Mouse (Mus musculus) cerebral cortex, adult 2 months (tissue): ENCODE data around the gene Wnt6.

Source experiments
- WGBS: fragments of 180-500 bp; shearing (Covaris S2); methylation state at CpG from one replicate; pipeline ENCODE4 v1.1.7; 2018; 5-methylcytosine and 5-hydroxymethylcytosine counted together

The Wnt6 gene

GRCm38 (mm10) chr1:74774062-74774461, 2.4 kb downstream of the Wnt6 start:
- 52% methylated on average over 7 of the region's 7 CpGs for WGBS

DNA sequence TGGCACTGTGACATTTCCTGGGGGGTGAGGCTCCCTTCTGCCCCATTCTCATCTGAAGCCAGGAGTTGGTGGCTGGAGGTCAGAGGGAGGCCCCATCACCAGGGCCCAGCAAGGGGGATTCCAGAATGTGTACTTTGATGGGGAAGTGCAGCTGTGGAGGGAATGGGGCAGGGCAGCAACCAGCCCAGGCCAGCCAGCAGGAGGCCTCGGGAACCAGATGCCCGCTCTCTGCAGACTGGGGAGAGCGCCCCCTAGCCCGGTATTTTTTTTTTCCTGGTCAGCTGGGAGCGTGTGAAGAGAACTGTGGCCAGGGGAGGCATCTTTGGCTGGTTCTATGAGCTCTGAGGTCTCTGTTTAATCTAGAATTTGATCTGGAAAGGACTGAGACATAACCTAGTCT, 4.1 kb downstream of the Wnt6 start:
- WGBS, result 38% methylated on average over 5 of the region's 5 CpGs

- 70% methylated on average over 3 of the region's 3 CpGs for WGBS
Observed at GRCm38 (mm10) chr1:74778934-74779486, 7.3 kb downstream of the Wnt6 start.

DNA sequence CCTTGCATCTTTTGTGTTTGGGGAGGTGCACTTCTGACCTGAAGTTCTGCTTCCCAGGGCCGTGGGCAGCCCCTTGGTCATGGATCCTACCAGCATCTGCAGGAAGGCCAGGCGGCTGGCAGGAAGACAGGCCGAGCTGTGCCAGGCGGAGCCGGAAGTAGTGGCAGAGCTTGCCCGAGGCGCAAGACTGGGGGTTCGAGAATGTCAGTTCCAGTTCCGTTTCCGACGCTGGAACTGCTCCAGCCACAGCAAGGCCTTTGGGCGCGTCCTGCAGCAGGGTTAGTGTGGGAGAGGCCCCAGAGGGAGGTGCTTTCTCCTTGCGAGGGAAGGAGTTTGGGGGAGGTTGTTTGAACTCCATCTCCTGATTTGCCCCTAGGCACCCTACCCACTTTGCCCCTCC, 10.4 kb downstream of the Wnt6 start:
- WGBS, result 60% methylated on average over 14 of the region's 14 CpGs

- 15% methylated on average over 13 of the region's 13 CpGs for WGBS
Observed at GRCm38 (mm10) chr1:74783554-74783953, 11.9 kb downstream of the Wnt6 start.

GRCm38 (mm10) chr1:74784041-74784759, 12.5 kb downstream of the Wnt6 start:
- 2% methylated on average over 67 of the region's 67 CpGs for WGBS

DNA sequence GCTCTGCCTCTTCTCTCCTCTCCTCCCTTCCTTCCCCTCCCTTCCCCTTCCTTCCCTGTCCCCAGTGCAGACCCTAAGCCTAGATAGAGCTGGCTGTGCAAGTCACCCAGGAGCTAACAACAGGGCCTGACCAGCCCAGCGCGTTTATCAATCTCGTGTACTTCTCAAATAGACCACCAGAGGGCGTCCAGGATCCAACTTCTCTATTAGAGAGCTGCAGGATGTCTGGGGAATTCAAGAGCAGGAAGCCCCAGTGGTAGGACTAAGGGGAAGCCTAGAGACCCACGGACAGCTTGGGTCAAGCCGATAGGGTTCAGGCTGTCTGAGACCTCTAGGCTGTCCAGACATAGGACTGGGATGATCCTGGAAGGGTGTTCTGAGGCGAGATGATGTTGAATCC, 16.2 kb downstream of the Wnt6 start:
- WGBS, result 12% methylated on average over 7 of the region's 7 CpGs

GRCm38 (mm10) chr1:74788603-74789176, 17.0 kb downstream of the Wnt6 start:
- 56% methylated on average over 6 of the region's 6 CpGs for WGBS

GRCm38 (mm10) chr1:74790095-74790494, 18.4 kb downstream of the Wnt6 start:
- 32% methylated on average over 3 of the region's 3 CpGs for WGBS

GRCm38 (mm10) chr1:74791249-74791648, 19.6 kb downstream of the Wnt6 start, which contains the start of gene Wnt10a:
TSS of gene Wnt10a (plus strand) at chr1:74791516.
- WGBS, result 1% methylated on average over 11 of the region's 11 CpGs

GRCm38 (mm10) chr1:74792831-74793660, 21.4 kb downstream of the Wnt6 start:
- 44% methylated on average over 19 of the region's 19 CpGs for WGBS

DNA sequence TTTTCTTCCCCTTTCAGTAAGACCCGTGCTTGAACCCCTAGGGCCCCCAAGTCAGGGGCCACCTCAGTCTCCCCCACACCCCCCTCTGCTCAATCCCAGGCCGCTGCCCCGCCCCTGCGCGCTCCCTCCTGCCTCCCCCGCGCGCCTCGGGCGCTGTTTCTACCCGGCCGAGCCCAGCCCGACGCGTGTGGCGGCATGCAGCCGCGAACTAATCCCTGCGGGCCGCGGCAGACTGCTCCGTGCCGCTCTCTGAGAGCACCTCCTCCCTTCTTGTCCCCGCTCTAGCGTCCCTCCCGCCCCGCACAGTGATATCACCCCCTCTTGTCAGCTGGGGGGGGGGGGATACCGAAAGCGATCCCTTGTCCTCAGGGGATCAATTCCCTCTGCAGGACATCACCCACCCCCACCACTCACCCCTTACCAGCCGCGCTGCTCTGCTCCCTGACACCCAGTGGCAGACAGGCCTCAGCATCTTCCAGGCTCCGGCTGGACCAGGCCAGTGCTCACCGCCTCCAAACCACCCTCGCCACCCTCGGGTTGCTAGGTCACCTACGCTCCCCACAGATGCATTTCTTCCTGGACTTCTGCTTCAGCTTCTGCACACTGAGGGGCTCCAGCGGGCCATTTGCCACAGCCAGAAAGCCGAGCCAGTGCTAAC, 22.9 kb downstream of the Wnt6 start:
- WGBS, result 5% methylated on average over 38 of the region's 38 CpGs

DNA sequence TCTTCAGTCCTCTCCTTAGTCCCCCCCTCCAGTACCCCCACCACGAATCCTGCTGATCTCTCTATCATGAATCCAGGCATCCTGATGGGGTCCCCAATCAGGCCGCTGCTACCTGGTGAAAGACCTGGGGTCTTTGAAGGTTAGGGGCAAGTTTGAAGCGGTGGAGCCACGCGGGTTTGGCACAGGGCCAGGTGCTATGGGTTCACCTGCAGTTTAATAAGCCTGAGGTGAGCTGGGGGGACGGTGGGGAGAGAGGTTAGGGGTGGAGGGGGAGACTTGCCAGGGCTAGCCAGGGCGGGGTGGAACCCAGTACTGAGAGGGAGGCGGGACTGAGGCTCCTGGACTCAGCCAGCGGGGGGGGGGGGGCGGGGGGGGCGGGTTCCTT, 23.4 kb downstream of the Wnt6 start:
- 11% methylated on average over 8 of the region's 11 CpGs for WGBS

DNA sequence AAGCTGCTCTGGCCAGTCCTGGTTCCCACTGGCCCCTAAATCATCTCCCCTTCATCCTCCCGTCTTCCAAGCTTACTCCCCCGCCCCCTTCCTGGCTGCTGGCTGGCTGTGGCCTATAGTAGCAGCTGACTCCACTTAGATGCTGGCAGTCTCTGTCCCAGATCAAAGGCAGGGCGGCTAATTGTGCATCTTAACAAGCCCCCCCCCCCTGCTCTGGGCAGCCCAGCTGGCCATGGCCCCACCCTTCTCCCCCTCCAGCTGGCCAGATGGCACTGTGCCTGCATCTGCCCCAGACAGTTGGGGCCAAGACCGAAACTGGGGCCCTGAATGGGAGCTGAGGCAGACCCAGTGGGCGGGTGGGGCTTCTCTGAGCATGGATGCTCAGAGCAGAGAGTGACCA, 25.8 kb downstream of the Wnt6 start:
- WGBS, result 37% methylated on average over 5 of the region's 5 CpGs

DNA sequence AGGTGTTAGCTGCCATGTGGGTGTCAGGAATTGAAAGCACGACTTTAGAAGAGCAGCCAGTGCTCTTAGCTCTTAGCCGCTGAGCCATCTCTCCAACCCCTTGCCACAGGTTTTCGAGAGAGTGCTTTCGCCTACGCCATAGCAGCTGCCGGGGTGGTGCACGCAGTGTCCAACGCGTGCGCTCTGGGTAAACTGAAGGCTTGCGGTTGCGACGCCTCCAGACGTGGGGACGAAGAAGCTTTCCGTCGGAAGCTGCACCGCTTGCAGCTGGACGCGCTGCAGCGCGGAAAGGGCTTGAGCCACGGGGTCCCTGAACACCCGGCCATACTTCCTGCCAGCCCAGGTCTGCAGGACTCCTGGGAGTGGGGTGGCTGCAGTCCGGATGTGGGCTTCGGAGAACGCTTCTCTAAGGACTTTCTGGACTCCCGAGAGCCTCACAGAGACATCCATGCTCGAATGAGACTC, 28.8 kb downstream of the Wnt6 start:
- WGBS, result 5% methylated on average over 29 of the region's 29 CpGs

DNA sequence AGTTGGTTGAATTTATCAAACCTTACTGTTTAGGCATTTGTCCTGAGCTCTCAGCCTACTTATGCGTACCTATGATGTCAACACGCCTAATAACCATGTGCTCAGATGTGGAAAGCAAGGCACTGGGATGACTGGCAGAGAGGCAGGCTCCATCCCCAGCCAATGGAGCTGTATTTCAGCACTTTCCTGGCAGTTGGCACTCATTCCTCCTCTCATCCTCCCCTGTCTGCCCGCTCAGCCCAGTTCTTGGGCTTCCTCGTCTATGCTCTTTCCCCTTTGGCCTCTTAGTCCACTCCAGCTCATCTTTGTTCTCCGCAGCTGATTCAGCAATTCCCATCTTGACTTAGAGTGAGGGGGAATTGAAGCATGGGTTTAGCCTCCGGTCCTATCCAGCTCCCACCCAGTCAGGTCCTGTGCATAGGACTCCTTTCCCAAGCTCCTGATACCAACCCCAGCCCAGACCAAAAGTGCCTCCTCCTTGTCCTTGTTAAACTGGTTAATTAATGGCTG, 30.0 kb downstream of the Wnt6 start:
- 67% methylated on average over 6 of the region's 6 CpGs for WGBS

DNA sequence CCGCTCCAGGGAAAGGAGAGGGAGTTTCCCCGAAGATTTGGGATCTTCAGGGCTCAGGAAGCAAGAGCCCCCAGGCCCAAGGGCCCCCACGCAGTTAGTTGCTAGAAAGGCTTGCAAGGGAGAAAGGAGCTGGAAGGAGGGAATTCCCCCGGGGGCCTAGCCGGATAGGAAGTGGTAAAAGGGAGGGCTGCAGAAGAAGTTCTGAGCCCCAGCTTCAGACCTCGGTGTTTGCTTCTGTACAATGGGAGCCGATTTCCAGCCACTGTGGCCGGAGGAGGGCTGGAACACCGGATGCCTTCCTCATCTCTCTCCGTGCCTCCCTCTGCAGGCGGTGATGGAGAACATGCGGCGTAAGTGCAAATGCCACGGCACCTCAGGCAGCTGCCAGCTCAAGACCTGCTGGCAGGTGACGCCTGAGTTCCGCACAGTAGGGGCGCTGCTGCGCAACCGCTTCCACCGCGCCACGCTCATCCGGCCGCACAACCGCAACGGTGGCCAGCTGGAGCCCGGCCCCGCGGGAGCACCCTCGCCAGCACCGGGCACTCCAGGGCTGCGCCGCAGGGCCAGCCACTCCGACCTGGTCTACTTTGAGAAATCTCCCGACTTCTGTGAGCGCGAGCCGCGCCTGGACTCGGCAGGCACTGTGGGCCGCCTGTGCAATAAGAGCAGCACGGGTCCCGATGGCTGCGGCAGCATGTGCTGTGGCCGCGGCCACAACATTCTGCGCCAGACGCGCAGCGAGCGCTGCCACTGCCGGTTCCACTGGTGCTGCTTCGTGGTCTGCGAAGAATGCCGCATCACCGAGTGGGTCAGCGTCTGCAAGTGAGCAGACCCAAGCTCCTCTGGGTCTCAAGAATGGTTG, 31.3 kb downstream of the Wnt6 start:
- WGBS, result 3% methylated on average over 57 of the region's 57 CpGs

GRCm38 (mm10) chr1:74804211-74804870, 32.6 kb downstream of the Wnt6 start:
- WGBS, result 57% methylated on average over 10 of the region's 10 CpGs

DNA sequence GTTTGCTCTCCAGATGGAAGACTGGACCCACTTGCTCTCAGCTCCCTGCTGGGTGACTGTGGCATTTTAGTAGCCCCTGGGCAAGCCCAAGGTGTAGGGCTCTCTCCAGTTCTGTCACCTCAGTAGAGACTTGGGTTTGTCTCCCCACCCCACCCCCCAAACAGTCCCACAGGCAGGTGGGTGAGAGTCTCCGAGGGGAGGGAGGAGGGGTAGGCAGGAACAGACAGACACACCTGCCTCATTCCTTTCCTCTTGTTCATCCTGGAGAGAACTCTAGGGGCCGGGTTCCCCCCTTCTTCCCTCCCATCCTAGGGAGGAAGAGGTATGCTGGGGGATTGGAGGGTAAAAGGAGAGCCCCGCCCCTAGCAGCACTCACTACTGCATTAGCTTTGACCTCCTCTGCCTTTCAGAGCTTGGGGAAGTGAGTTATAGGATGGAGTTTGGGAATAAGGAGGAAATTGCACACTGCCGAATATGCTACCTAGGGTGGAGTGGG, 33.7 kb downstream of the Wnt6 start:
- 47% methylated on average over 4 of the region's 4 CpGs for WGBS

DNA sequence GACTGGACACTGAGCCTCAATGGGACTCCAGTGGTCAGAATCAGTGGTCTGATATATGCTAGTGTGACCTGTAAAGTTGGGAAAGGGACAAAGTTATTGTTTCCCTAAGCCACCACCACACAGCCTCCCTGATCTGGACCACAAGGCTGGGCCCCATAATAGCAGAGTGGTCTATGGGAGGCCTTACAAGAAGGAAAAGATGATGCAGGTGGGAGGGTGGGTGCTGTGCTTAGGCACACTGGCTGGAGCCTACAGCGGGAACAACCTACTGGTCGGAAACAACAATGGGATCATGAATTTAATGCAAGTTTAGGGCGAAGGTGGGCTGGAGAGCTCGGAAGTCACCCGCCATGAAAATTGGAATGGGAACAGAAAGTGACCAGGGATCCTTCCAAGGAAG, 34.2 kb downstream of the Wnt6 start:
- 52% methylated on average over 5 of the region's 5 CpGs for WGBS
